Mouse (Mus musculus): ENCODE measurements around the gene Fbxo41. TPM values are rescaled to one million over a fixed set of nuclear protein-coding genes. Genes with fewer than 3 reads are reported as not detected.

Fbxo41 gene
- 0.54 and 0.85 TPM in 2 replicates for total RNA-seq (2012; rRNA removed)

DNA sequence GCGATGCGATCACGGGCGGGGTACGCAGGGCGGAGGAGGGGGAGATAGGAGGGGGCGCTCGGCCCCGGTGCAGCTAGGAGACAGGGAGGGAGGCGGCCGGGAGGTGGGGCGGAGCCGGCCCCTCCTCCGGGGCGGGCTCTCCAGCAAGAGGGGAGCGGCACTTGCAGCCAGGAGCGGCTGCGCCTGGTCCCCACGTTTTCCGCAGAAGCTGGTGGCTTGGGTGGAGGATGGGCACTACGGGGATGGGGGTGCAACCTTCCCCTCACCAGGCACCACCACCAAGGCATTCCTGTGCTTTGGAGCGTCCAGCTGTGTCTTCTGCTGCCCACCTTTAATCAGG is at the start of gene Fbxo41:
TSS of gene Fbxo41 (minus strand) at position 84 of the 340 bp plus-strand sequence.
- Histone ChIP-seq H3K9ac (ENCODE audit: insufficient read depth, low read depth, low read length, poor library complexity, severe bottlenecking) (peak within 1 kb of the TSS; percentile 59), H3K27ac (ENCODE audit: insufficient read depth, low read depth, low read length, poor library complexity, severe bottlenecking) (no peak within 1 kb of the TSS), H3K36me3 (ENCODE audit: control insufficient read depth, insufficient read depth, low read length, poor library complexity, severe bottlenecking) (no peaks in the 10 kb centered on the region), H3K4me3 (ENCODE audit: insufficient read depth in 1 of 2, low read depth in 1 of 2, low read length in 2 of 2, poor library complexity in 1 of 2, severe bottlenecking in 1 of 2) (peak within 1 kb of the TSS; percentile 83 to 97), H3K9me3 (ENCODE audit: control insufficient read depth, insufficient read depth, low read depth, low read length) (no peaks in the 10 kb centered on the region), H3K4me1 (ENCODE audit: control insufficient read depth in 2 of 2, insufficient read depth in 2 of 2, low read length in 2 of 2, poor library complexity in 1 of 2) (peaks cover 0 to 12% of the 10 kb centered on the region in 2 experiments; a peak in 1 of 4 replicates)
- in situ Hi-C loops (cut with MboI; ENCODE audit: low sequenced_read_pairs in 2 of 2, unreplicated experiment in 2 of 2), result no loop called here
- no peak for DNase-seq (ENCODE audit: low read depth, low spot score)
- no peak for TF ChIP-seq ZNF384 (IDR thresholded peaks at IDR 0.05; ENCODE audit: low read depth, low read length)
- no peak for TF ChIP-seq HCFC1 (IDR thresholded peaks at IDR 0.05; ENCODE audit: borderline replicate concordance, insufficient read depth, low read length)
- TF ChIP-seq CHD2 (IDR thresholded peaks at IDR 0.05; ENCODE audit: low read depth, low read length), result no peak
- TF ChIP-seq MAFK (IDR thresholded peaks at IDR 0.05; ENCODE audit: insufficient read depth, low read depth, low read length), result no peak
- no peak for TF ChIP-seq ZC3H11A (IDR thresholded peaks at IDR 0.05; ENCODE audit: borderline replicate concordance, low read depth, low read length)

DNA sequence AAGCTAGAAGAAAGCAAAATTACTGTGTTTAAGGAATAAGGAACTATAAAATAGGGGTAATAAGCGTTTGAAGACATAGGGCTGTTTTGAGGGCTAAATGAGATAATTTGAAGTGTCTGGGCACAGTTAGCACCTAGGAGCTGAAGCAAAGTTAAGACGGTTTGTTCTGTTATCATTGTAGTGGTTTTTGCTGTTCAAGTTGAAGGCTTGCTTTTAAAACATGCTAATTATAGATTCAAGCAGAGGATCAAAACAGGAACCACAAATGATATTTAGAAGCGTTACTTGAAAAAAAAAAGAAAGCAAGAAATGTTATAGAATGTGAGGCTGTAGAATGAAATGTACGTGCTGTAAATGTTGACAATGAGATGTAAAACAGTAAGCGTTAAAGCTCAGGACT is 44.8 kb upstream of the Fbxo41 start:
- H3K9me3 ChIP-seq (ENCODE audit: control insufficient read depth, insufficient read depth, low read depth, low read length), result no peaks in the 10 kb centered on the region
- H3K9ac ChIP-seq (ENCODE audit: insufficient read depth, low read depth, low read length, poor library complexity, severe bottlenecking), result no peak overlapping the region
- TF ChIP-seq MAFK (IDR thresholded peaks at IDR 0.05; ENCODE audit: insufficient read depth, low read depth, low read length), result no peak
- no peak for TF ChIP-seq HCFC1 (IDR thresholded peaks at IDR 0.05; ENCODE audit: borderline replicate concordance, insufficient read depth, low read length)
- no peak for TF ChIP-seq ZNF384 (IDR thresholded peaks at IDR 0.05; ENCODE audit: low read depth, low read length)
- no peak for TF ChIP-seq ZC3H11A (IDR thresholded peaks at IDR 0.05; ENCODE audit: borderline replicate concordance, low read depth, low read length)
- TF ChIP-seq CHD2 (IDR thresholded peaks at IDR 0.05; ENCODE audit: low read depth, low read length), result no peak
- in situ Hi-C loops (cut with MboI; ENCODE audit: low sequenced_read_pairs in 2 of 2, unreplicated experiment in 2 of 2), result no loop called here
- no peaks in the 10 kb centered on the region for H3K4me1 ChIP-seq (ENCODE audit: control insufficient read depth in 2 of 2, insufficient read depth in 2 of 2, low read length in 2 of 2, poor library complexity in 1 of 2)
- no peaks in the 10 kb centered on the region for H3K36me3 ChIP-seq (ENCODE audit: control insufficient read depth, insufficient read depth, low read length, poor library complexity, severe bottlenecking)
- H3K4me3 ChIP-seq (ENCODE audit: insufficient read depth in 1 of 2, low read depth in 1 of 2, low read length in 2 of 2, poor library complexity in 1 of 2, severe bottlenecking in 1 of 2), result no peak overlapping the region
- H3K27ac ChIP-seq (ENCODE audit: insufficient read depth, low read depth, low read length, poor library complexity, severe bottlenecking), result no peak overlapping the region
- DNase-seq (ENCODE audit: low read depth, low spot score), result no peak

DNA sequence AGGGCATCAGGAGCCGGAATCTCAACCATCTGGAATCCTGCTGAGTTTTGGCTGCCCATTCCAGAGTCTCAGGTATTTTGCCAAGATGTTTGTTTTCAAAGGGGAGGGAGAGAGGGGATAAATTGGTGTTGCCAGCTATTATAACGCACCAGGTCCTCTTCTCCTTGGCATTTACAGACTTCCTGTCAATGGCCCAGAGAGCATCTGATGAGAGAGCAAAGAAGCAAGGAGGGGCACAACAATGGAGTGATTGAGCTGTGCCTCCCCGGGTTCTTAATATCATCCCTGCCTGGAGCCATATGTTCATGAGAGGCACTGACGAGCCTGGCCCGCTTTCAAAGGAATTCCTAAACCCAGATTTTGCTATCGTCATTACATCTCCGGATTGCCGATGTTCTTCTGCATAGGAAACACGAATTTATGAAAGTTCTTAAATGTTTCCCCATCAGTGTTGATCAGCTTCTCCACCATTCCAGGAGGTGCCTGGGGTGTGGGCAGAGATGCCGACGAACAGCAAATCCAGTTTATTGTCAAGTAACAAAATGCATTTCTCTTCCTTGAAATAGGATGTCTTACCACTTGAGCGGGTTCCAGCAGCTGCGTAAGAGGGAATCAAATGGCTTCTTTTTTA is 41.6 kb upstream of the Fbxo41 start:
- H3K9ac ChIP-seq (ENCODE audit: insufficient read depth, low read depth, low read length, poor library complexity, severe bottlenecking), result no peak overlapping the region
- no peak for DNase-seq (ENCODE audit: low read depth, low spot score)
- TF ChIP-seq CHD2 (IDR thresholded peaks at IDR 0.05; ENCODE audit: low read depth, low read length), result no peak
- TF ChIP-seq HCFC1 (IDR thresholded peaks at IDR 0.05; ENCODE audit: borderline replicate concordance, insufficient read depth, low read length), result no peak
- TF ChIP-seq ZC3H11A (IDR thresholded peaks at IDR 0.05; ENCODE audit: borderline replicate concordance, low read depth, low read length), result no peak
- no peak for TF ChIP-seq MAFK (IDR thresholded peaks at IDR 0.05; ENCODE audit: insufficient read depth, low read depth, low read length)
- no peak for TF ChIP-seq ZNF384 (IDR thresholded peaks at IDR 0.05; ENCODE audit: low read depth, low read length)
- no peak overlapping the region for H3K4me3 ChIP-seq (ENCODE audit: insufficient read depth in 1 of 2, low read depth in 1 of 2, low read length in 2 of 2, poor library complexity in 1 of 2, severe bottlenecking in 1 of 2)
- no peaks in the 10 kb centered on the region for H3K36me3 ChIP-seq (ENCODE audit: control insufficient read depth, insufficient read depth, low read length, poor library complexity, severe bottlenecking)
- H3K9me3 ChIP-seq (ENCODE audit: control insufficient read depth, insufficient read depth, low read depth, low read length), result no peaks in the 10 kb centered on the region
- H3K27ac ChIP-seq (ENCODE audit: insufficient read depth, low read depth, low read length, poor library complexity, severe bottlenecking), result no peak overlapping the region
- in situ Hi-C loops (cut with MboI; ENCODE audit: low sequenced_read_pairs in 2 of 2, unreplicated experiment in 2 of 2), result no loop called here
- H3K4me1 ChIP-seq (ENCODE audit: control insufficient read depth in 2 of 2, insufficient read depth in 2 of 2, low read length in 2 of 2, poor library complexity in 1 of 2), result no peaks in the 10 kb centered on the region

DNA sequence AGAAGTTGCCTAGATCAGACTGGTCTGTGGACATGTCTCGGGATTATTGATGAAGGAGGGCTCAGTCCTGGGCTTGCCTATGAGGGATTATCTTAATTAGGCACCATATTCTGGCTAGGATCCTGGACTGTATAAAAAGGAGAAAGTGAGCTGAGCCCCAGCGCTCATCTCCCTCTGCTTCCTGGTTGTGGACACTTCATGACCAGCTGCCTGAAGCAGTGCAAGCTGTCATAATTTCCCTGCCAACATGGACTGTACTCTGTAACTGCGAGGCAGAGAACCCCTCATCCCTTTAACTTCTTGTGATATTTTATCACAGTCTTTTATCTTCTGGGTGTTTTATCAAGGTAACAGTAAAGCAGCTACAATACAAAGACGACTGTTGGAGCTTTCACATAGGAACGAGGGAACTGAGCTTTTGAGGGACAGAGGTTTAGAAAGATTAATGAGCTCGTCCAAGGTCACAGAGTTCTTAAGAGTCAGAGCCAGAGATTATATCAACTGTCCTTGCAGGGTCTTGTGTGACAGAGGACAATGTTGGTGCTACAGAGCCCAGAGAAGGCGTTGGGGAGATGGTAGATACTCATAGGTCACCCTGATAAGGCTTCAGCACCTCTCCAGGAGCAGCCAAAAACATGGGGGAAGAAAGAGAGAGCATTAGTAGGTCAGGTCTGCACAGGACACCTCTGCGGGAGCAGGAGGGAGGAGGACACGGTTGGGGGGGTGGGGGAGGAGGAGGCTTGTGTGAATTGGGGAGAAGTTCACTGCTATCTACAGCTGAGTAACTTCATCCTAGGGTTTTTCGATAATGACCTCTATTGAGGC is 40.8 kb upstream of the Fbxo41 start:
- no peaks in the 10 kb centered on the region for H3K9me3 ChIP-seq (ENCODE audit: control insufficient read depth, insufficient read depth, low read depth, low read length)
- TF ChIP-seq MAFK (IDR thresholded peaks at IDR 0.05; ENCODE audit: insufficient read depth, low read depth, low read length) (no peak), ZC3H11A (IDR thresholded peaks at IDR 0.05; ENCODE audit: borderline replicate concordance, low read depth, low read length) (no peak), HCFC1 (IDR thresholded peaks at IDR 0.05; ENCODE audit: borderline replicate concordance, insufficient read depth, low read length) (no peak), ZNF384 (IDR thresholded peaks at IDR 0.05; ENCODE audit: low read depth, low read length) (no peak), CHD2 (IDR thresholded peaks at IDR 0.05; ENCODE audit: low read depth, low read length) (no peak)
- in situ Hi-C loops (cut with MboI; ENCODE audit: low sequenced_read_pairs in 2 of 2, unreplicated experiment in 2 of 2), result no loop called here

More for the DNA sequence above, 40.8 kb upstream of the Fbxo41 start:
- no peak for DNase-seq (ENCODE audit: low read depth, low spot score)
- H3K4me1 ChIP-seq (ENCODE audit: control insufficient read depth in 2 of 2, insufficient read depth in 2 of 2, low read length in 2 of 2, poor library complexity in 1 of 2), result no peaks in the 10 kb centered on the region
- H3K27ac ChIP-seq (ENCODE audit: insufficient read depth, low read depth, low read length, poor library complexity, severe bottlenecking), result no peak overlapping the region
- H3K9ac ChIP-seq (ENCODE audit: insufficient read depth, low read depth, low read length, poor library complexity, severe bottlenecking), result no peak overlapping the region
- H3K4me3 ChIP-seq (ENCODE audit: insufficient read depth in 1 of 2, low read depth in 1 of 2, low read length in 2 of 2, poor library complexity in 1 of 2, severe bottlenecking in 1 of 2), result no peak overlapping the region
- H3K36me3 ChIP-seq (ENCODE audit: control insufficient read depth, insufficient read depth, low read length, poor library complexity, severe bottlenecking), result no peaks in the 10 kb centered on the region

Data from ES-E14 (cell line).